12 mouse cellular contexts compared by ENCODE assay signal in the genomic region with DNA sequence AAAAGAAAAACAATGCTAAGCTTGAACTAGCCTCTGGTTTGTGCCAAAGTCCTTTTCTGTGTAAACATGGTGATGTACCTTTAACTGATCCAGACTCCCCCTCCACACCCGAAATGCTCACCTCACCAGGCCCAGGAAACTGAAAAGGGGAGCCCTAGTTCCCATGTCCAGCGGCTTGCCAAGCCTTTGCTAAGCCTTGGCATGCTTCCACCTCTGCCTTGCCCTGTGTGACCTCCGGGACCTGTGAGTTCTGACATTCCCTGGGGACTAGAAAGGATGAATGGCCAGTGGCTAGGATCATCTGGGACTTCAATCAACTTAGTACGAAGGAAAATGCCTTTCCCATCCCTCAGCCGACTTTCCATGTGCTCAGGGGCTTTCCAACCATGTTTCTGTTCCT.
DNase-seq lines count a peak whose midpoint lies in the region; ATAC-seq and TF ChIP-seq lines count a peak whose summit lies in the region.
"Had no signal": no experiment of that assay in that cellular context is flagged by ENCODE, and none has a peak within 500 bp of the region (broad histone marks: within the 10 kb centered on the region; RNA-seq: fewer than 3 reads in every experiment).

No protein-coding gene starts in this region.

- H3K27ac ChIP-seq in liver, adult 2 months (replicated peaks; ENCODE audit: insufficient read depth, low read depth, low read length), result no peak overlapping the region
- H3K27ac ChIP-seq in midbrain, embryonic 15.5 days, result no peak overlapping the region
- H3K27ac ChIP-seq: embryonic facial prominence, embryonic 12.5 days; neural tube, embryonic 12.5 days had no signal

- H3K9ac ChIP-seq in liver, adult 2 months (ENCODE audit: low read depth, low read length), result no peak overlapping the region
- no peak overlapping the region for H3K9ac ChIP-seq in midbrain, embryonic 15.5 days
- H3K9ac ChIP-seq: embryonic facial prominence, embryonic 12.5 days; neural tube, embryonic 12.5 days had no signal

- H3K9me3 ChIP-seq in midbrain, embryonic 15.5 days, result no peaks in the 10 kb centered on the region
- H3K9me3 ChIP-seq: embryonic facial prominence, embryonic 12.5 days; neural tube, embryonic 12.5 days had no signal

- no peak for ATAC-seq in midbrain, embryonic 15.5 days (replicated peaks)

- TF ChIP-seq CTCF in liver, adult 2 months (IDR thresholded peaks at IDR 0.05; ENCODE audit: low read depth, low read length), result no peak

- no peaks in the 10 kb centered on the region for H3K36me3 ChIP-seq in liver, adult 2 months (ENCODE audit: control insufficient read depth, insufficient read depth, low read length)
- no peaks in the 10 kb centered on the region for H3K36me3 ChIP-seq in midbrain, embryonic 15.5 days (replicated peaks)
- H3K36me3 ChIP-seq: embryonic facial prominence, embryonic 12.5 days; neural tube, embryonic 12.5 days had no signal

- H3K27me3 ChIP-seq in liver, adult 2 months (ENCODE audit: control insufficient read depth, insufficient read depth, low read length), result no peaks in the 10 kb centered on the region
- H3K27me3 ChIP-seq in midbrain, embryonic 15.5 days (replicated peaks), result no peaks in the 10 kb centered on the region
- H3K27me3 ChIP-seq: embryonic facial prominence, embryonic 12.5 days; neural tube, embryonic 12.5 days had no signal

- no peak overlapping the region for H3K4me2 ChIP-seq in midbrain, embryonic 15.5 days
- H3K4me2 ChIP-seq: embryonic facial prominence, embryonic 12.5 days; neural tube, embryonic 12.5 days had no signal

- H3K79me2 ChIP-seq in liver, adult 2 months (ENCODE audit: control insufficient read depth, insufficient read depth, low read length), result no peaks in the 10 kb centered on the region

- DNase-seq in liver, adult 2 months (ENCODE audit: extremely low read depth, low read depth, low spot score), result peak; percentile 71
- DNase-seq in liver, result no peak
- peak; percentile 61 for DNase-seq in adrenal gland, adult 8-10 months
- DNase-seq in gastrocnemius, postnatal 25 days, result peak; percentile 75
- peak; percentile 67 for DNase-seq in kidney, postnatal 10 days
- no peak for DNase-seq in cerebellum, adult 9-10 months
- DNase-seq in B cell, adult 2 months, result no peak
- DNase-seq: right cerebral cortex, postnatal 4 days; thymus, adult 18-20 months had no signal

- H3K4me1 ChIP-seq in liver, adult 2 months (ENCODE audit: control insufficient read depth, insufficient read depth, low read length), result no peaks in the 10 kb centered on the region
- H3K4me1 ChIP-seq in midbrain, embryonic 15.5 days, result no peaks in the 10 kb centered on the region
- H3K4me1 ChIP-seq: embryonic facial prominence, embryonic 12.5 days; neural tube, embryonic 12.5 days had no signal

- H3K4me3 ChIP-seq in liver, adult 2 months (ENCODE audit: insufficient read depth, low read depth, low read length), result no peak overlapping the region
- no peak overlapping the region for H3K4me3 ChIP-seq in midbrain, embryonic 15.5 days
- H3K4me3 ChIP-seq: embryonic facial prominence, embryonic 12.5 days; neural tube, embryonic 12.5 days had no signal

- WGBS in liver, adult 2 months, result 19% methylated on average over 5 of the region's 5 CpGs
- WGBS in midbrain, embryonic 15.5 days, result 68% methylated on average over 5 of the region's 5 CpGs

- TF ChIP-seq POLR2A in liver, adult 2 months (IDR thresholded peaks at IDR 0.05; ENCODE audit: extremely low read depth, insufficient read depth, low read length), result no peak

Comparison
In these comparisons a context has a peak if more than half of its experiments do, and no peak if none do; other contexts are left out.
1. DNase-seq: peak in liver, adult 2 months (single experiment), adrenal gland, adult 8-10 months (single experiment), gastrocnemius, postnatal 25 days (single experiment) and kidney, postnatal 10 days (single experiment); none in liver (single experiment), cerebellum, adult 9-10 months (single experiment) and B cell, adult 2 months (0 of 2).